Mouse (Mus musculus) limb, embryonic 12.5 days (tissue): ENCODE results near the gene Tm9sf3. TPM values are rescaled to one million over a fixed set of nuclear protein-coding genes. Genes with fewer than 3 reads are reported as not detected.

ENCODE experiments used
- ATAC-seq: fragments of 200-750 bp; cut with Nextera tagmentation; 2 replicates; pipeline ENCODE4 v1.8.0; 2017; ENCODE audit warnings: low read depth, moderate TSS enrichment; ENCODE audit not compliant: insufficient number of reproducible peaks, insufficient read depth, low FRiP score, low TSS enrichment
- H3K27ac ChIP-seq: fragments of 300-500 bp; sonication (generic); 2 replicates; pipeline ENCODE4 v1.5.1; 2016; ENCODE audit warnings: mild to moderate bottlenecking, moderate library complexity
- H3K27me3 ChIP-seq: fragments of 300-500 bp; sonication (generic); 2 replicates; pipeline ENCODE4 v1.6.1; 2016; ENCODE audit warnings: mild to moderate bottlenecking, moderate library complexity
- H3K36me3 ChIP-seq: fragments of 300-500 bp; sonication (generic); 2 replicates; pipeline ENCODE4 v1.6.1; 2016; ENCODE audit warnings: mild to moderate bottlenecking, moderate library complexity
- H3K4me1 ChIP-seq: fragments of 300-500 bp; sonication (generic); replicated peaks from 2 replicates; pipeline ENCODE4 v1.6.1; 2016
- H3K4me2 ChIP-seq: fragments of 300-500 bp; sonication (generic); 2 replicates; pipeline ENCODE4 v1.6.1; 2016; ENCODE audit warnings: mild to moderate bottlenecking, moderate library complexity
- H3K4me3 ChIP-seq: fragments of 300-500 bp; sonication (generic); replicated peaks from 2 replicates; pipeline ENCODE4 v1.5.1; 2016; ENCODE audit warnings: mild to moderate bottlenecking
- H3K9ac ChIP-seq: fragments of 300-500 bp; sonication (generic); replicated peaks from 2 replicates; pipeline ENCODE4 v1.6.1; 2016; ENCODE audit warnings: mild to moderate bottlenecking, moderate library complexity
- H3K9me3 ChIP-seq: fragments of 300-500 bp; sonication (generic); 2 replicates; pipeline ENCODE4 v1.6.1; 2016; ENCODE audit warnings: mild to moderate bottlenecking, moderate library complexity
- WGBS: fragments of 180-500 bp; shearing (Covaris S2); methylation state at CpG from one replicate; pipeline ENCODE4 v1.1.7; 2016; 5-methylcytosine and 5-hydroxymethylcytosine counted together
- polyA plus RNA-seq: library from polyadenylated mRNA; unstranded; fragments of >200 nt; fragmentation: Nextera tagmentation; extraction: Ambion mirVana; gene quantifications from 2 replicates; pipeline ENCODE4 v1.2.1, GENCODE M21; 2016

Tm9sf3 gene
- polyA plus RNA-seq, 1 experiment from 2014 or later, result 141 TPM

DNA sequence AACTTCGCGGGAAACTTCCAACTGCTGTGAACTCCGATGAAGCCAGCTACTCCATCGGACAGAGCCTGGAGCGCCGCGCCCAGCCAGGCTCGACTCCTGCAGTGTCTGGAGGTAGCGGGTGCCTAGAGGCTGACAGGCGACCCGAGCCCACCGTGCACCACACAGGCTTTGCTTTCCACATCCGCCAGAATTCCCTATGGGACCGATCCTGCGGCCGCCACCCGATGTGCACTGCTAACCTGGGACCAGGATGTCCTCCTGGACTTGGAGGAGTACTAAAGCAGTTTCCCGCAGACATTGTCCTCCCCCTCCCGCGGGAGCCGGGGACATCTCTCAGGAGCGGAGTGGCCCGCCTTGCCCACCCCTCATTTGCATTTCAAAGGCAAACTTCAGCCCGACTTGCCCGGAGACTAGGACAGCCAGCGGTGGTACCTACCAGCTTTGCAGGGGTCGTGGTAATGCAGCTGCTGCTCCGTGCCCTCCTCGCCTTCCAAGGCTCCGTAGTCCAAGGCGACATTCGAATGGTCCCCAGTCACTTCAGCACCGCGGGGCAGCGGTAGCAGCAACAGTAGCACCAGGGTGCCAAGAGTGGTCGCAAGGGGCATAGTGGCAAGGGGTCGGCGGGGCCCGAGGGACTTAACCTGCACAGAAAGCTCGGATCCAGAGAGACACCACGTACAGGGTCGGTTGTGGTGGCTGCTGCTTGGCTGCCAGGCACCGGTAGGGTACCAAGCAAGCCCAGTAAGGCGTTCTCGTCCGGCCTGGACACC lies 57.6 kb downstream of the Tm9sf3 start:
- ATAC-seq, result 0 out of 2 replicates have a peak, but pooled peaks have one; percentile 28
- Histone ChIP-seq H3K36me3 (peaks cover 7% of the 10 kb centered on the region), H3K4me2 (peak overlapping the region; percentile 99), H3K27me3 (peaks cover 66% of the 10 kb centered on the region), H3K27ac (no peak overlapping the region), H3K9me3 (no peaks in the 10 kb centered on the region), H3K4me3 (peak overlapping the region; percentile 49), H3K4me1 (peaks cover 15% of the 10 kb centered on the region), H3K9ac (peak overlapping the region; percentile 52)
- WGBS, result 1% methylated on average over 46 of the region's 46 CpGs

GRCm38 (mm10) chr19:41204159-41205081 lies 59.4 kb downstream of the Tm9sf3 start:
- H3K9ac ChIP-seq, result no peak overlapping the region; the same call in 1 of the 2 replicates
- H3K9me3 ChIP-seq, result no peaks in the 10 kb centered on the region
- 0 out of 2 replicates have a peak, but pooled peaks cover 2% of the 10 kb centered on the region for H3K36me3 ChIP-seq
- ATAC-seq, result no peak
- 69% methylated on average over 11 of the region's 11 CpGs for WGBS
- H3K27me3 ChIP-seq, result peaks cover 62% of the 10 kb centered on the region
- H3K4me3 ChIP-seq, result no peak overlapping the region
- no peak overlapping the region for H3K27ac ChIP-seq
- no peak overlapping the region for H3K4me2 ChIP-seq
- peaks cover 15% of the 10 kb centered on the region for H3K4me1 ChIP-seq

- H3K27me3 ChIP-seq, result peaks cover 5% of the 10 kb centered on the region; the same call in 1 of the 2 replicates
- H3K4me3 ChIP-seq, result no peak overlapping the region
- 89% methylated on average over 12 of the region's 12 CpGs for WGBS
- H3K27ac ChIP-seq, result no peak overlapping the region
- no peaks in the 10 kb centered on the region for H3K36me3 ChIP-seq
- ATAC-seq, result no peak
- no peaks in the 10 kb centered on the region for H3K4me1 ChIP-seq
- no peaks in the 10 kb centered on the region for H3K9me3 ChIP-seq
- no peak overlapping the region for H3K9ac ChIP-seq
- no peak overlapping the region for H3K4me2 ChIP-seq
Measured at GRCm38 (mm10) chr19:41197606-41198005, 66.2 kb downstream of the Tm9sf3 start.

GRCm38 (mm10) chr19:41193379-41193778 lies 70.4 kb downstream of the Tm9sf3 start:
- no peaks in the 10 kb centered on the region for H3K4me1 ChIP-seq
- no peak for ATAC-seq
- H3K9me3 ChIP-seq, result no peaks in the 10 kb centered on the region
- H3K27me3 ChIP-seq, result no peaks in the 10 kb centered on the region
- no peak overlapping the region for H3K4me2 ChIP-seq
- WGBS, result 94% methylated on average over 1 of the region's 1 CpGs
- H3K9ac ChIP-seq, result no peak overlapping the region
- no peak overlapping the region for H3K27ac ChIP-seq
- H3K4me3 ChIP-seq, result no peak overlapping the region
- no peaks in the 10 kb centered on the region for H3K36me3 ChIP-seq

GRCm38 (mm10) chr19:41192953-41193352 lies 70.8 kb downstream of the Tm9sf3 start:
- H3K4me2 ChIP-seq, result no peak overlapping the region
- WGBS, result 78% methylated on average over 4 of the region's 4 CpGs

GRCm38 (mm10) chr19:41191724-41192123 lies 72.1 kb downstream of the Tm9sf3 start:
- Histone ChIP-seq H3K27me3 (no peaks in the 10 kb centered on the region), H3K9ac (no peak overlapping the region), H3K9me3 (no peaks in the 10 kb centered on the region), H3K4me3 (no peak overlapping the region), H3K27ac (no peak overlapping the region), H3K4me2 (no peak overlapping the region), H3K36me3 (no peaks in the 10 kb centered on the region), H3K4me1 (no peaks in the 10 kb centered on the region)
- 82% methylated on average over 9 of the region's 9 CpGs for WGBS
- no peak for ATAC-seq

More at GRCm38 (mm10) chr19:41192953-41193352, 70.8 kb downstream of the Tm9sf3 start:
- no peaks in the 10 kb centered on the region for H3K36me3 ChIP-seq
- no peak overlapping the region for H3K9ac ChIP-seq
- no peak for ATAC-seq
- H3K9me3 ChIP-seq, result no peaks in the 10 kb centered on the region
- no peak overlapping the region for H3K27ac ChIP-seq
- no peaks in the 10 kb centered on the region for H3K27me3 ChIP-seq
- H3K4me3 ChIP-seq, result no peak overlapping the region
- H3K4me1 ChIP-seq, result no peaks in the 10 kb centered on the region

- ATAC-seq, result no peak
- Histone ChIP-seq H3K27me3 (no peaks in the 10 kb centered on the region), H3K27ac (no peak overlapping the region), H3K9me3 (no peaks in the 10 kb centered on the region), H3K4me1 (no peaks in the 10 kb centered on the region), H3K36me3 (no peaks in the 10 kb centered on the region), H3K4me2 (no peak overlapping the region), H3K4me3 (no peak overlapping the region), H3K9ac (no peak overlapping the region)
- 66% methylated on average over 6 of the region's 6 CpGs for WGBS
Measured at GRCm38 (mm10) chr19:41190876-41191434, 72.8 kb downstream of the Tm9sf3 start.

GRCm38 (mm10) chr19:41177331-41177730 lies 86.5 kb downstream of the Tm9sf3 start:
- WGBS, result 57% methylated on average over 6 of the region's 6 CpGs
- no peaks in the 10 kb centered on the region; the same call in 1 of the 2 replicates for H3K27me3 ChIP-seq
- no peak for ATAC-seq

DNA sequence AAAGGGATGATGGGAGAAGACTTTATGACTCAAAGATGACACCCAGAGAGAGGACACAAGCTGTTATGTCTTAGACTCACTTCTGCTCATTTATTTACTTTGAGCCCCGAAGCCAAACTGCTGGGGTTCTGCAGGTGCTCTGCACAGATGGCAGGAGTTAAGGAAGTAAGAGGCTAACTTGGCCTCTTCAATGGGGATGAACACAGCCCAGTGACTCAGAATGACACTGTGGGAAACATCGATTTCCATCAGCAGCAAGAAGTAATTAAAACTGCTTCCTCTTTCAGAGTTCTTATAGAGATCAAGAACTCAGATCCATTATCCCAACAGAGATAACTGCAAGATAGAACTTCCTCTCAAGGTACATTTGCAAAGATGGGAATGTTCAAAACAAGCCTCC lies 86.9 kb downstream of the Tm9sf3 start:
- Histone ChIP-seq H3K4me2 (no peak overlapping the region), H3K9me3 (no peaks in the 10 kb centered on the region), H3K4me3 (no peak overlapping the region), H3K36me3 (no peaks in the 10 kb centered on the region), H3K27me3 (no peaks in the 10 kb centered on the region; the same call in 1 of the 2 replicates), H3K9ac (no peak overlapping the region), H3K27ac (no peak overlapping the region), H3K4me1 (no peaks in the 10 kb centered on the region)
- 75% methylated on average over 2 of the region's 2 CpGs for WGBS
- ATAC-seq, result no peak

More at GRCm38 (mm10) chr19:41177331-41177730, 86.5 kb downstream of the Tm9sf3 start:
- no peak overlapping the region for H3K4me3 ChIP-seq
- no peak overlapping the region for H3K4me2 ChIP-seq
- no peak overlapping the region for H3K27ac ChIP-seq
- no peaks in the 10 kb centered on the region for H3K4me1 ChIP-seq
- no peaks in the 10 kb centered on the region for H3K36me3 ChIP-seq
- H3K9ac ChIP-seq, result no peak overlapping the region
- no peaks in the 10 kb centered on the region for H3K9me3 ChIP-seq

GRCm38 (mm10) chr19:41165914-41166235 lies 97.9 kb downstream of the Tm9sf3 start:
- Histone ChIP-seq H3K27me3 (no peaks in the 10 kb centered on the region), H3K9me3 (no peaks in the 10 kb centered on the region), H3K4me3 (no peak overlapping the region), H3K36me3 (no peaks in the 10 kb centered on the region), H3K4me2 (no peak overlapping the region), H3K27ac (no peak overlapping the region), H3K4me1 (no peaks in the 10 kb centered on the region), H3K9ac (no peak overlapping the region)
- WGBS, result 87% methylated on average over 5 of the region's 5 CpGs
- no peak for ATAC-seq
